Mouse (Mus musculus) heart, adult 9 months (tissue): ENCODE results near the gene Actl6a.

Source experiments
- DNase-seq, 2 experiments: peaks; one replicate each; pipeline ENCODE4 v3.0.0; 2022; ENCODE audit warnings: low spot score in 2 of 2

Gene Actl6a

GRCm38 (mm10) chr3:32749820-32750579 lies 43.9 kb downstream of the Actl6a start:
- DNase-seq: no peak

GRCm38 (mm10) chr3:32754384-32754915 lies 48.4 kb downstream of the Actl6a start:
- peak in 1 of 2 experiments; percentile 9 for DNase-seq

- no peak for DNase-seq
These were observed 53.1 kb downstream of the Actl6a start for GRCm38 (mm10) chr3:32759212-32759611.

- no peak for DNase-seq
These were observed 56.9 kb downstream of the Actl6a start for GRCm38 (mm10) chr3:32762962-32763361.

- DNase-seq: no peak
These were observed 57.8 kb downstream of the Actl6a start for GRCm38 (mm10) chr3:32763902-32764301.

GRCm38 (mm10) chr3:32770781-32771180 lies 64.7 kb downstream of the Actl6a start:
- no peak for DNase-seq
